Mouse (Mus musculus) heart, embryonic 10.5 days (tissue): ENCODE results near the gene 5530401A14Rik. TPM values are rescaled to one million over a fixed set of nuclear protein-coding genes. Genes with fewer than 3 reads are reported as not detected.

Experiments
- polyA plus RNA-seq: library from polyadenylated mRNA; unstranded; fragments of >200 nt; fragmentation: Nextera tagmentation; extraction: Ambion mirVana; gene quantifications from 2 replicates; pipeline ENCODE4 v1.2.1, GENCODE M21; 2016

Gene 5530401A14Rik
- polyA plus RNA-seq, 1 experiment from 2014 or later, result not detected

Other genes starting within 250 kb of the 5530401A14Rik start
- 0.07 and 0.77 TPM in 2 replicates for gene Asic2, start 107.8 kb downstream of the 5530401A14Rik start, polyA plus RNA-seq
- 6.7 and 8.0 TPM in 2 replicates for gene Ccl2, start 174.9 kb downstream of the 5530401A14Rik start, polyA plus RNA-seq
- not detected in 2 replicates for gene Gm17268, start 177.9 kb downstream of the 5530401A14Rik start, polyA plus RNA-seq
- 1.7 and 2.1 TPM in 2 replicates for gene Ccl7, start 185.0 kb downstream of the 5530401A14Rik start, polyA plus RNA-seq
- gene Ccl11, start 197.2 kb downstream of the 5530401A14Rik start, polyA plus RNA-seq, result not detected in 2 replicates
- not detected in 2 replicates for gene Ccl12, start 241.2 kb downstream of the 5530401A14Rik start, polyA plus RNA-seq